Mouse (Mus musculus) gastrocnemius, adult 18-20 months (tissue): ENCODE data around the gene Gm11627. TPM values are rescaled to one million over a fixed set of nuclear protein-coding genes. Genes with fewer than 3 reads are reported as not detected.

Source experiments
- DNase-seq: peaks from one replicate; pipeline ENCODE4 v3.0.0; 2021; ENCODE audit warnings: low spot score
- total RNA-seq, 2 experiments: library from RNA; stranded (reverse); gene quantifications; 2 replicates each; pipeline ENCODE4 v1.2.3; 2021

The Gm11627 gene
- total RNA-seq, 2 experiments from 2014 or later = 0.43 TPM; not detected in 1

DNA sequence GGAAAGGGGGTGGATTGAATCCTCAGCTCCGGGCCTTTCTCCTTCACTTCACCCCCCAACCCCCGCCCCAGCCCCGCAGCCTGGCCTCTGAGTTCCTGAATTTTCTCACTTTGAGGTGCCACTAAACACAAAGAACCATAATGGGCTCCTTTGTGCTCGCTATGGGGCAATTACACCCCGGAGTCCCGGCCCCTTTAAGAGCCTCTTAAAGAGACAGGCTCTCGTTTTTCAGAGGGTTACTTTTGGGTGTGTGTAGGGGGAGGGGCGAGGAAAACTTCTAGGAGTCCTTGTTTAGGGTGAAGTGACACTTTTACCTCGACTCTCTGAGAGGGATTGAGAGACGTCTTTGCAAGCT lies 24.2 kb upstream of the Gm11627 start:
- DNase-seq = peak; percentile 72

DNA sequence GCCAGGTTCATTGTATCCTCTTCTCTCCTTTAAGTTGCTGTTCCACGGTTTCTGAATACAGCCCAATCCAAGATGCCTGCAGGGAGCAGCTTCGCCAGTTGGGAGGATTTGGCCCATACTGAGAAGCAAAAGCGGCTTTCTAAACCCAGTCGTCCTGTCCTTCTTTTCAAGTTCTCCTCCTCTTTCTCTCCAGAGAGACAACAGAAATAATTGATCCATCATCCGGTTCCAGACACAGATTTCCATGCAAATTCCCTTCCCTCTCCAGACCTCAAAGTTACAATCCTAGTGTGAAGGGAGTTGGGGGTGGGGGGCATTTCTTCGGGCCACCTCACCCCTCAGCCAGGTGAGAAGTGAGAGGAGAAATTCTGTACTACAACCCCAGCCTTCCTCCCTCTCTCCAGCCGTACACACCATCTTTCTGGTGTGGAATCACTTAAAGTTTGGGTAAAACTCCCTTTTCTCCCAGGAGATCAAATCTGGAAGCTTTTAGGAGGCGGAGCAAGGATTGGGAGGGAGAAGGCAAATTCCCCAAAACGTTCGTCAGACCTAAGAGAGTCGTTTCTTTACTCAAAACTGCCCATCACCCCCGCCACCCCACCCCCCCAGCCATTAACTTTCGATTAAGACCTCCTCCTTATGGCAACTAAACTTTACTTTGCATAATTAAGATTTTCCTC lies 23.7 kb upstream of the Gm11627 start:
- DNase-seq = peak; percentile 69

DNA sequence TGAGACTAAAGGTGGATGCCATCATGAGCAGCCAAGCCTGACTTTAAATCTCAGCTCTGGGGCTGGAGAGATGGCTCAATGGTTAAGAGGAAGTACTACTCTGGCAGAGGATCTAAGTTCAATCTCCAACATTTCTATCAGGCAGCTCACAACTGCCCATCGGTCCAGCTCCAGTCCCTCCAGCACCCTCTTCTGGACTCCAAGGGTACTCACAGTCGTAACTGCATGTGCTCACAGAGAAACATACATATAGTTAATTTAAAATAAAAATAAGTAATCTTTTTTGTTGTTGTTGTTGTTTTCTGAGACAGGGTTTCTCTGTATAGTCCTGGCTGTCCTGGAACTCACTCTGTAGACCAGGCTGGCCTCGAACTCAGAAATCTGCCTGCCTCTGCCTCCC lies 20.7 kb upstream of the Gm11627 start:
- no peak for DNase-seq

DNA sequence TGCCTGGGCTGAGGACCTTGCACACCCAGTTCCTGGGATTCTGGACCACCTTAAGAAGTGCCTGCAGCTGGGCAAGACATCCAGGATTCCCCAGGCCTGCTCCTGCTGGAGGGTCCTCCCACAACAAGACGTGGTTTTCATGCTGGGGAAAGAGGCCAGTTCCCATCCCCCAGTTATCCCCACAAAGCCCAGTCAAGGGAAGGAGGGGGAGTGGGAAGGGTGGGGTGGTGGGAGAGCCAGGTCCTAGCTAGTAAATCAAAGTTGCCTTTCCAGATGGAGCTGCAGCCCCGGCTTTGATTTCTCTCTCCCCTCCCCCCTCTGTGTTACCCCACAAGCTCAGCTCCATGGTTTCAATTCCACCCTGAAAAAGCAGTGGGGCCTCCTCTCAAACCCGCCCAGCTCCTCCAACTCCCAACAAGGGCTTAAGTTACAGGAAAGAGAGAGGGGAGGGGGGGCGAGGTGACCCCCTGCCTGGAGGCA lies 16.1 kb upstream of the Gm11627 start:
- DNase-seq = no peak

DNA sequence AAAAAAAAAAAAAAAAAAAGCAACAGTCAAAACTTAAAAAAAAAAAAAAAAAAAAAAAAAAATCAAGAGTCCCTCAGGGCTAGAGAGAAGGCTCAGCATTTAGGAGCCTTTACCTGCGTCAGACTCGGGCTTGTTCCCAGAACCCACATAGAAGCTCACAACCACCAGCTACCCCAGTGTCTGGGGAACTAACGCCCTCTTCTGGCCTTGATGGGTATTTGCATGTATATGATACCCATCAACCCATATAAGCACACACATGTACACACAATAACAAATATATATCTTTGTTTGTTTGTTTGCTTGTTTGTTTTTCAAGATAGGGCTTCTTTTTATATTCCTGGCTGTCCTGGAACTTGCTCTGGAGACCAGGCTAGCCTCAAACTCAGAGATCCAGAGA lies 8.3 kb upstream of the Gm11627 start:
- DNase-seq = no peak

DNA sequence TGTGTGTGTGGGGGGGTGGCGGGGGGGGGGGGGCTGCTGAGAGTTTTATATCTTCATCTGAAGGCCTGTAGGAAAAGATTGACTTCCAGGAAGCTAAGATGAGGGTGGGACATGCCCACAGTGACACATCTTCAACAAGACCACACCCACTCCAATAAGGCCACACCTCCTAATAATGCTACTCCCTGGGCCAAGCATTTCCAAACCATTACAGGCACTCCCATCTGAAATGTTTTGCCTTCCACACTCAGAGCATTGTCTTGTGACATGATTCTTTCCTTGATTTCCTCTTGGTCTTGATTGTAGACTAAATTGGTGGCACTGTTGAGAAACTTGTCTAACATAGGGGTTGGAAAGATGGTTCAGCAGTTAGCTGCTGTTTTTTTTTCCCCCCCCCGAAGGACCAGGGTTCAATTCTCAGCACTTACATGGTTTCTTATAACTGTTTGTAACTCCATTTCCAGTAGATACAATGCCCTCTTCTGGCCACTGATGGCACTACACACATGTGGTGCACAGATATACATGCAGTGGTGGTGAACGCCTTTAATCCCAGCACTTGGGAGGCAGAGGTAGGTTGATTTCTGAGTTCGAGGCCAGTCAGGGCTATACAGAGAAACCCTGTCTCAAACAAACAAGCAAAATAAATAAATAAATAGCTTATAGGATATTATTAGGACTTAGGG lies 7.3 kb upstream of the Gm11627 start:
- DNase-seq = no peak

DNA sequence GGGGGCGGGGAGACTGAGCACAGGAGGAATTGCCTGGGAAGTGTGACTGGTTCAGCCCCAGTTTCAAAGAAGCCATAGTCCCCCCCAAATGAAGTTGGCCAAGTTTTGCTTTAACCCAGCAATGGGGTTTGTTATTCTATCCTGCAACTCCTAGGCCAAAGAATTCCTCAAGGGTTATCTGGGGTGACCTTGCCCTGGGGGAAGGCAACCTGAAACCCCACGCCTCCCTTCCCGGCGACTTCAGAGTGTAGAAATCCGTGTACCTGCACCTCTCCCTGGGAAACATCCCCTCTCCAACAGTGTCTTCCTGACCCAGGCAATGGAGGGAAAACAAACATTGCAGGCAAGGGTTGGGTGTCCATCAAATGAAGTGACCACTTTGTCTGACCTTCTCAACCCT lies 3.5 kb upstream of the Gm11627 start:
- DNase-seq = no peak

DNA sequence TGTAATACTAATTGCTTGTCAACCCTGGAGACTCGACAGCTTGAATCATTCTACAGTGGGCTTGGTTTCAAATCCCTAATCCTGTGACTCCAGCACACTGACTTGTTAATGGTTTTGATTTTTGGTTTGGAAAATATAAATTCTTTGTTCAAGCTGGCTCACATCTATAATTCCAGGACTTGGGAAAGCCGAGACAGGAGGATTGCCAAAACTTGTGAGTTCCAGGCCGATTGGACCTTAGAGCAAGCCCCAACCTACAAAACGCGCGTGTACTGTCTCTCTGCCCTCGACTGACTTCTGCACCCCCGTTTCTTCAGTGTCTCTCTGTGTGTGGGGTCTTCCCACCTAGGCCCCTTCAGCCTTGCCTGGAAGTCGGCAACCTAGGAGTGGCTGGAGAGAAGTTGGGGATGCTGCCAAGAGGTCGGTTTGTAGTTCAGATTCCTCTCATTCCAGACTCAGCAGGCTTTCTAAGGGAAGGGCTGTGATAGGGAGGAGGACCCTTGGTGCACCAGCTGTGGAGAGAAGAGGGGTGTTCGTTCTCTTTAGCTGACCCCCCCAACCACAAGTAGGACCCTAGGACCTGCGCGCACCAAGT lies 2.9 kb upstream of the Gm11627 start:
- DNase-seq = no peak

DNA sequence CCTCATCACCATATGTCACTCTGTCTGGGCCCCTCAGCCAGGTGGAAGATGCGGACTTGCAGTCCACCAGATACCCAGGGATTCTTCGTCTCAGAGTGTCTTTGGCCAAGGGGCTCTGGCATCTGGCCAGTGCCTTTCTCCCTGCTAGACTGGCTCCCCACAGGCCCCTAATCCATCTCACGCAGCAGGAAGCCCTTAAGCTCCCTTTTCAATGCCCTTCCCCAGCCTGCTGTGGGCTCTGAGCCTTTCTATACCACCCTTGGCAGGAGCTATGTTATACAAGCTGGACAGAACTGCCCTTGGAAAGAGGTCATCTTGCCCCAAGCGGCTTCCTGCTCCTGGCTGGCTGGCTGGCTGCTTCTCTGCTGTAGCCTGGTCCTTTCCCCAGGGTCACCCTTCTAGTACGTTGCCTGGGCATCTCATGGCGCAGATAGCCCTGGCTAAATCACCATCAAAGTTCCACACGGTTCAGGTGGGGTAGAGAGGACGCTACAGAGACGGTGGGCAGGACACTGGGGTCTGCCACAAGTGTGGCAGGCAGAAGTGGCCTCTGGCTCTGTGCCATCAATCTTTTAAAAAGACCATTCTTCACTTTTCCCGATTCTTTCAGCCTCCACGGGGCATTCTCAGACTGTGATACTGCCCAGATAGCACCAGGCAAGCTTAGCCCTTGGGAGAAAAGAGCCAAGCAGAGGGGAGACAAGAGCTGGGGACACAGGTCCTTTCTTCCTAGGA lies 2.2 kb upstream of the Gm11627 start:
- DNase-seq = no peak

DNA sequence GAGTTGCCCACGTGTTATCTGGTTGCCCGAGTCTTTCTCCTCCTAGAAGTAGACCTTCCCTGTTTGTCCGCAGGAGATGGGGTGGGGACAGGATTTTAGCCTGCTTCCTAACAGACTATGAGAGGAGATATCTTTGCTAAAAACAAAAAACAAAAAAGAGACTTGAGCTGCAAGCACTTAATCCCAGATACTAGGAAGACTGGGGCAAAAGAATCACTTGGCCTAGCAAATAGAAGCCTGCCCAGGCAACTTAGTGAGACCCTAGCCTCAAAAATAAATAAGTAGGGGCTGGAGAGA lies 721 bp upstream of the Gm11627 start:
- DNase-seq = no peak

DNA sequence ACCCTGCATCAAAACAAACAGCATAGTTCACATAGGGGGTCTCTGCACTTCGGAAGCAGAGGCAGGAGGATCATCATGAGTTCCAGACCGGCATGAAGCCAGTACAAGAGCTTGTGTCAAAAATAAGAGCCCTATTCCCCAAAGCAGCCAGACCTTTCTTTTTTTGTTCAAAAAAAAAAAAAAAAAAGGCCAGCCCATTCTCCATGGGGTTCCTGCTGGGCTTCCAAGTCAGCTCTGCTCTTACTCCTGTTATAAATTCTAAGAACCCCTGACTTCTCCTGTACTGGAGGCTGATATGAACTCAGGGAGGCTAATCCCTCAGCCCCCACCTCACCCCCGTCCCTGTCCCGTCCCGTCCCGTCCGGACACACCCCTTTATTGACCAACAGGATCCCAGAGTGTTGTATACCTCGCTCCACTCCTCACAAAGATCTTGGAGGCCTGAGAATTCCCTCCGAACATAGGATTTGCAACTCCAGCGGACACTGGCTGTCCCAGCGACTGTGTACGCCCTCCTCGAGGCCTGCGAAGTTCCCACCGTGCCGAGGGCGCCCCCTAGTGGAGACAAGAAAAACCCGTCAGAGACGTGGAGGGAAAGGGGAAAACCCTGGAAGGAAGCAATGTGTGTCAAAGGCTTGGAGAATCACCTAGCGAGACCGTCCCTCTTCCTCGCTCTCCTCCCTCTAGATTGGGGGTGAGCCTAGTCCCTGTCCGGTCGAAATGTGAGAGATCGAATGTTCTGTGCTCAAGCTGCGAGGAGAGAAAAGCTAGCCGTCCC lies 731 bp downstream of the Gm11627 start:
- DNase-seq = peak; percentile 86

DNA sequence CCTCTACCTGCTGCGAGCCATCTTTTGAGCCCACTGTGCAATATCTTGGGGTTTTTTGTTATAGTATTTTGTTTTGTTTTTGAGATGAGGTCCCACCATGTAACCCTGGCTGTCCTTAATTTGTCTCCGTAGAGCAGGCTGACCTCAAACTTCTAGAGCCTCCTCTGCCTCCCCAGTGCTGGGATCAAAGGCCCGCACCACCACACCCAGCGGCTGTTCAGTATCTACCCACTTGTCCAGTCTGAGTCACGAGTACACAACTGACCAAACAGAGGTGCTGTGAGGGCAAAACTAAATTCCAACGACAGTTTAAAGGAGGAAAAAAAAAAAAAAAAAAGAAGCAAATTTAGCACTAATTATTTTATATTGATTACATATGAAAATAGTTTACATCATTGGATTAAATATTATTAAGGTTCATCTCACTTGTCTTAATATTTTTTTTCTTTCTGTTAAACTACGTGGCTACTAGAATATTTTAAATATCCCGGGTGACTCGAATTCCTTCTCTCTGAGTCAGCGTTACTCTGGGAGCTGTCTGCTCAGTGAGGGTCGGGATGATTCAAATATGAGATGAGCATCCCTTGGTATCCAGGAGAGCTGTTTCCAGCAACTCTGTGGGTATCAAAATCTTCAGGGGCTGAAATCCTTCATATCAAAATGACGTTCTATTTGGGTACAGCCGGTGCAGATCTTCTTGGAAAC lies 3.1 kb downstream of the Gm11627 start:
- no peak for DNase-seq

DNA sequence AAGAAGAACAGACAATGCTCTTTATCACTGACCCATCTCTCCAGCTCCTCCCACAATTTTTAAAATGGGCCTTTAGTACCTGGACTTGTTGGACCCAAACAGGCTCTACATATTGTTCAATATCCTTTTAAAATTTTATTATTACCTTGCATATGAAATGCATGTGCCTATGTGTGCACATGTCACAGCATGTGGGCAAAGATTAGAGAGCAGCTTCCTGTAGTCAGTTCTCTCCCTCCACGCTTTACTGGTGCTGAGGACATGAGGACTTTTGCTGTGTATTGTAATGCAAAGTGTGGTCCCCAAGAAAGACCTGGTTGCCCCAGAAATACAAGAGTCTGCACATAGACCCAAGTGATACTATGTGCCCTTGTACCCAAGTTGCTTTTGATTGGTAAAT lies 4.2 kb downstream of the Gm11627 start:
- DNase-seq = no peak

DNA sequence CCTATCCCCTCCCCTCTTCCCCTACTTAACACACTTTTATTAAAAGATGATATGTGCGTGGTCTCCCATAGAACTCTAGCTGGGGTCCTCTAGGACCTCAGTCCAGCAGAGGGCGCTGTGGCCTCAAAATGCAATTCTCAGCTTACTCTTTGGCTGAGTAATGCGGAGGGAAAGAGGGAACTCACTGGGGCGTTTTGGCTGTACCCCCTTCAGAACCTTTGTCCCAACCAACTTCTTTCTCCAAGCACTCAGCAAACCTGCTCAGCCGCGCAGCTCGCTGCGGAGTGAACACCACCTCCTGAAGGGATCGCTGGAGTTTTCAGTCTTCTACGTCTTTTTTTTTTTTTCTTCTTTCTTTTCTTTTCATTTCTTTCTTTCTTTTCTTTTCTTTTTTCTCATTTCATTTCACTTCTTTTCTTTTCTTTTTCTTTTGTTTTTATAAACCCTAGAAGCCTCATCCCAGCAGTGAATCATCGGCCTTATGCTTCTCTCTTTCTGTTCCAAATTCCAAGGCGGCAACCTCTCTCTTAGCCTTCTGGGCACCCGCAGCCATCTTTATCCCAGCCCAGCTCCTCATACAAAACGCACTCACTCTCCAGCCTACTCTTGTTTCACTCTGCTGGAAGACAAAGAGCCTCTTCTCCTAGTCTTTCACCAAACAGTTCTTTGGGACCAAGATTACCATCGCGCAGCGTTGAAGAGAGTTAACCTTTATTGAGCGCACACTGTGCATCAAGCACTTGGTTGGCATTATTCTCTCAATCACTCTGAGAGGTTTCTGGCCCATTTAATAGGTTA lies 6.2 kb downstream of the Gm11627 start:
- peak; percentile 89 for DNase-seq

DNA sequence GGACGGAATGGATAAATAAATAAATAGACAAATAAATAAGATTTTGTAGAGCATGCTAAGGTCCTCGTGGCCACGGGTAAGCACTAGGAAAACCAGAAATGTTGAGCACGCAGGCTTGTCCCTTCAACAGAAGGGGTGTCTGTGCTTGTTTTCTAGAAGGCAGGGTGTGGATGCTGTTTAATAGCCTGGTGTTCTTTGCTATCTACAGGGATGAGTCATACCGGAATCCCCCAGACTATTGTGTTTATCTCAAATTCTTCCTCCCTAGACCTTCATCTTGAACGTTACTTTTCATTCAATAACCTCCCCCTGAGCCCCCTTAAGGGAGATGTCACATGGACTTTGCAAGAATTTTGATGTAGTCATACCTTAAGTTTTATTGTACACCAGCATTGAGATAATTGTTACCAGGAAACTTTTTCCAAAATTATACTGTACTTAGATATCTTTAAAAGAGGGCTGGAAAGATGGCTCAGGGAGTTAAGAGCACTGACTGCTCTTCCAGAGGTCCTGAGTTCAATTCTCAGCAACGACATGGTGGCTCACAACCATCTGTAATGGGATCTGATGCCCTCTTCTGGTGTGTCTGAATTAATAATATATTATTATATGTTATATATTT lies 10.4 kb downstream of the Gm11627 start:
- DNase-seq = no peak

DNA sequence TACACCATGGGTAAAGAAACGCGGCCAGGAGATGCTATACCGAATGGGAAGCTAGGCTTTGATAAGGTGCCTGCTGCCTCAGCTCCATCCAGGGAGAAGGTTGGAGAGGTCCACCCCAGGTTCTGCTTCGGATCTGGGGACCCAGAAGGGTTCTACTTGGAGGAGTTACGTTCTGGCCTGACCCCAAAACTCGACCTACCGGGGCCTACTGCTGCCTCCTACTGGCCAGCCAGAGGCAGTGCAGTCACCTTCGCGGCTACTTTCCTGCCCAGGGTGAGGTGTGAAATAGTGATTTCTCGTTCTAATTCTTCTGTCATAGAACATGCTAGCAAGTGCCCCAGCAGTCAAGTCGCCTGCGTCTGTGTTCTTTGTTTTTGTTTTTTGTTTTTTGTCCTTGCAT lies 11.1 kb downstream of the Gm11627 start:
- no peak for DNase-seq

DNA sequence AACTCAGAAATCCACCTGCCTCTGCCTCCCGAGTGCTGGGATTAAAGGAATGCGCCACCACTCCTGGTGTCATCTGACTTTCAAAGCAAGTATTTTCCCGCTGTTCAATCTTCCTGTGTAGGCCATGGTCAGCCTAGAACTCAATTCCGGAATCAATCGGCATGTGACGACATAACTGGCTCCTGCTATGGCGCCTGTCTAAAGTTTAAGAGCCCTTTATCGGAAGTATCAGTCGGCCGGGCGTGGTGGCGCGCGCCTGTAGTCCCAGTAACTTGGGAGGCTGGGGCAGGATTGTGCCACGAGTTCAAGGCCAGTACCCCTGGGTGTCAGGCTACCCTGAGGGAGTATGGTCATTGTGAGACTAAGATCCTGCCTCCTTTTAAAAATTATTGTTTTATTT lies 11.5 kb downstream of the Gm11627 start:
- no peak for DNase-seq

DNA sequence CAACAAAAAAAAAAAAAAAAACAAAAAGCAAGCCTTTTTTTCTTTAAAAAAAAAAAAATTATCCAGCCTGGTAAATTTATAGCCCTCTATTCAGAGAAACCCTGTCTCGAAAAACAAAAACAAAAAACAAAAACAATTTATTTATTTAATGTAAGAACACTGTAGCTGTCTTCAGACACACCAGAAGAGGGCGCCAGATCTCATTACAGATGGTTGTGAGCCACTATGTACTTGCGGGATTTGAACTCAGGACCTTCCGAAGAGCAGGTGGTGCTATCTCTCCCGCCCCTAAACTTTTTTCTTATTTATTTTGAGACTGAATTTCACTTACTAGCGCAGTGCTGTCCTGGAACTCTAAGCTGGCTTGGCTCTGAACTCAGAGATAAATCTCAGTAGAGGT lies 12.1 kb downstream of the Gm11627 start:
- no peak for DNase-seq

DNA sequence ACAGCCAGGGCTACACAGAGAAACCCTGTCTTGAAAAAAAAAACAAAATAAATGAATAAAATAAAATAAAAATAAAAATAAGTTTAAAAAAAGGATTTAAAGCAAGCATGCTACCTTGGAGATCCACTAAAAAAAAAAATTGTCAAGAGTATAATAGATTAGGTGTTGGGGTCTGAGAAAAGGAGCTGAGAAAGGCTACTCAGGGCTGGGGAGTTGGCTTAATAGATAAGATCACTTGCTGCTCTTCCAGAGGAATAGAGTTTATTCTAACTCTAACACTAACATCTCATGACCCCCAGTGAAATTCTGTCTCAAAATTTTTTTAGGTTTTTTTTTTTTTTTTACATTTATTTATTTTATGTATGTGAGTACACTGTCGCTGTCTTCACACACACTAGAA lies 13.0 kb downstream of the Gm11627 start:
- no peak for DNase-seq

DNA sequence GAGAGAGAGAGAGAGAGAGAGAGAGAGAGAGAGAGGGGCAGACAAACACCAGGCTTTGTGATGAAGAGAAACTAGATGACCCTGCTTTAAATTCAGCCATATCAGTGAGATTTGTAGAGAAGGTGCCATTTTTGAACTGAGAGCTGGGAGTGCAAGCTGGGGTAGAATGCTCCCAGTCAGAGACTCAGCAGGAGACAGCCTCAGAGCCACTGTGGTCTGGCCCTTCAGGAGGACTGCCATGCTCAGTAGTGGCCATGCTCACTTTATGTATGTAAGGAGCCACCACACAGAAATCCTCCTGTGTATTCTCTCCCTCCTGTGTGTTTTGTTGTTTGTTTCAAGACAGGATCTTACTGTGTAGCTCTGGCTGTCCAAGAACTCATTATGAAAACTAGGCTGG lies 13.5 kb downstream of the Gm11627 start:
- DNase-seq = no peak
